Mouse (Mus musculus): ENCODE measurements at regions not wholly inside any gene's neighbourhood (a gene's known extent, or its start where the extent isn't known, plus 50 kb on each side); places are given as distances from the start of the nearest gene placed in this dataset.

- TF ChIP-seq MAFK (IDR thresholded peaks at IDR 0.05; ENCODE audit: insufficient read depth, low read depth, low read length) (no peak), CHD2 (IDR thresholded peaks at IDR 0.05; ENCODE audit: low read depth, low read length) (no peak), HCFC1 (IDR thresholded peaks at IDR 0.05; ENCODE audit: borderline replicate concordance, insufficient read depth, low read length) (no peak)
These were observed 180.4 kb upstream of the Bcor start for GRCm38 (mm10) chrX:12340561-12340960.

All from ES-E14 (cell line).